Mouse (Mus musculus): ENCODE results near the gene Kirrel3. TPM values are rescaled to one million over a fixed set of nuclear protein-coding genes. Genes with fewer than 3 reads are reported as not detected.

Kirrel3 gene
- polyA plus RNA-seq, 1 experiment from 2014 or later: 2.2 TPM

GRCm38 (mm10) chr9:35057631-35058030, 571.9 kb downstream of the Kirrel3 start:
- Histone ChIP-seq H3K27me3 (replicated peaks) (no peaks in the 10 kb centered on the region), H3K4me2 (replicated peaks) (no peak overlapping the region), H3K27ac (no peak overlapping the region), H3K9me3 (no peaks in the 10 kb centered on the region), H3K4me3 (replicated peaks) (no peak overlapping the region), H3K4me1 (replicated peaks) (0 out of 2 replicates have a peak, but pooled peaks cover 4% of the 10 kb centered on the region), H3K36me3 (peaks cover 14% of the 10 kb centered on the region), H3K9ac (no peak overlapping the region)
- 87% methylated on average over 6 of the region's 6 CpGs for WGBS
- ATAC-seq: no peak

- Histone ChIP-seq H3K36me3 (peaks cover 8% of the 10 kb centered on the region), H3K4me2 (replicated peaks) (no peak overlapping the region), H3K9ac (no peak overlapping the region), H3K27me3 (replicated peaks) (no peaks in the 10 kb centered on the region), H3K4me1 (replicated peaks) (0 out of 2 replicates have a peak, but pooled peaks cover 4% of the 10 kb centered on the region), H3K9me3 (no peaks in the 10 kb centered on the region), H3K27ac (no peak overlapping the region), H3K4me3 (replicated peaks) (no peak overlapping the region)
- 86% methylated on average over 4 of the region's 4 CpGs for WGBS
- no peak for ATAC-seq
These were observed 572.5 kb downstream of the Kirrel3 start for GRCm38 (mm10) chr9:35058186-35058585.

GRCm38 (mm10) chr9:35058596-35059354, 573.1 kb downstream of the Kirrel3 start:
- WGBS: 95% methylated on average over 2 of the region's 2 CpGs
- Histone ChIP-seq H3K27ac (no peak overlapping the region), H3K27me3 (replicated peaks) (no peaks in the 10 kb centered on the region)

GRCm38 (mm10) chr9:35059881-35060280, 574.2 kb downstream of the Kirrel3 start:
- no peak overlapping the region for H3K4me3 ChIP-seq (replicated peaks)

More at GRCm38 (mm10) chr9:35058596-35059354, 573.1 kb downstream of the Kirrel3 start:
- Histone ChIP-seq H3K36me3 (peaks cover 6% of the 10 kb centered on the region; the same call in 1 of the 2 replicates), H3K4me2 (replicated peaks) (no peak overlapping the region), H3K4me3 (replicated peaks) (no peak overlapping the region), H3K4me1 (replicated peaks) (0 out of 2 replicates have a peak, but pooled peaks cover 4% of the 10 kb centered on the region), H3K9ac (no peak overlapping the region), H3K9me3 (no peaks in the 10 kb centered on the region)
- no peak for ATAC-seq

GRCm38 (mm10) chr9:35061446-35061845, 575.8 kb downstream of the Kirrel3 start:
- Histone ChIP-seq H3K4me2 (replicated peaks) (no peak overlapping the region), H3K4me3 (replicated peaks) (no peak overlapping the region), H3K9me3 (no peaks in the 10 kb centered on the region), H3K36me3 (no peaks in the 10 kb centered on the region), H3K27me3 (replicated peaks) (no peaks in the 10 kb centered on the region), H3K9ac (no peak overlapping the region), H3K4me1 (replicated peaks) (0 out of 2 replicates have a peak, but pooled peaks cover 4% of the 10 kb centered on the region), H3K27ac (no peak overlapping the region)
- no peak for ATAC-seq
- WGBS: 81% methylated on average over 2 of the region's 2 CpGs

More at GRCm38 (mm10) chr9:35059881-35060280, 574.2 kb downstream of the Kirrel3 start:
- Histone ChIP-seq H3K27me3 (replicated peaks) (no peaks in the 10 kb centered on the region), H3K4me2 (replicated peaks) (no peak overlapping the region), H3K36me3 (no peaks in the 10 kb centered on the region), H3K27ac (no peak overlapping the region), H3K9me3 (no peaks in the 10 kb centered on the region), H3K4me1 (replicated peaks) (0 out of 2 replicates have a peak, but pooled peaks cover 4% of the 10 kb centered on the region), H3K9ac (no peak overlapping the region)
- 79% methylated on average over 5 of the region's 5 CpGs for WGBS
- ATAC-seq: no peak
